ENCODE assay signal across 8 mouse cellular contexts in the genomic region with DNA sequence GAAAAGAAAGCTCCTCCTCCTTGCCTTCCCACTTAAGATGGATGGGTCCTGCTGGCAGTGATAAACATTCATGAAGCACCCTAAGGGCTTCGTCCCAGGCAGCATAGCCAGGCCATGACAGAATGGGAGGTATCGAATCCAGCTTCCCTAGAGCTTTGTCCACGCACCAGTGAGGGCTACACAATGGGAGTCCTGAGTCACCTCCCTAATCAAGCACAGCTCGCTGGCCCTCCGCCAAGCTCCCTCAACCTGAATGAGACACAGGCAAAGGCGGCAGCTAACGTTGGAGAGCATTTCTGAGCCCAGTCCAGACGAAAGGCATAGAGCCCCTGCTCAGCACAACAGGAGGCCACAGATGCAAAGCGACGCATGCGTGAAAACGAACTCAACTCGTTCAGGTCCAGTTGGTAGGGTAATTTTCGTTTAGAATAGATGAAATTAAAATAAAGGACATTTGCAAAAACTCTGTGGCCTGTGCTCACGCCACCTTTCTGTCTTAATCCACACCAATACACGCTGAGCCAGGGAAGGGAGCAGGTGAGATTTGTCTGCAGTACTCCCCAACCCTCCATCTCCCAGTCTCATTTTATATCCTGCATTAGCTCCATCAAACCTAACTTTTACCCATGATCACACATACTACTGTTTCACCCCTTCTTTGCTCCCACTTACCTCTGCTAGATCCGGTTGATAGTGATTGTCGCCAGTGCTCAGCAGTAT.
DNase-seq lines count a peak whose midpoint lies in the region; ATAC-seq and TF ChIP-seq lines count a peak whose summit lies in the region.

No protein-coding gene starts in this region.

- peaks cover 4% of the 10 kb centered on the region; the same call in 1 of the 2 replicates for H3K4me1 ChIP-seq in intestine, embryonic 14.5 days (replicated peaks; ENCODE audit: control insufficient read depth, insufficient read depth, low read length)
- no peaks in the 10 kb centered on the region for H3K4me1 ChIP-seq in intestine, postnatal 0 days (replicated peaks; ENCODE audit: control insufficient read depth, insufficient read depth, low read length)
- H3K4me1 ChIP-seq in forebrain, embryonic 13.5 days = peaks cover 24% of the 10 kb centered on the region
- H3K4me1 ChIP-seq in hindbrain, embryonic 11.5 days (replicated peaks; ENCODE audit: control insufficient read depth, insufficient read depth, low read length) = 0 out of 2 replicates have a peak, but pooled peaks cover 3% of the 10 kb centered on the region
- no peaks in the 10 kb centered on the region for H3K4me1 ChIP-seq in lung, embryonic 14.5 days (ENCODE audit: insufficient read depth)

- no peak overlapping the region for H3K9ac ChIP-seq in intestine, embryonic 14.5 days (ENCODE audit: low read length)
- H3K9ac ChIP-seq in intestine, postnatal 0 days (ENCODE audit: low read depth, low read length) = no peak overlapping the region
- H3K9ac ChIP-seq in forebrain, embryonic 13.5 days = no peak overlapping the region
- no peak overlapping the region for H3K9ac ChIP-seq in hindbrain, embryonic 11.5 days (ENCODE audit: low read depth, low read length)
- no peak overlapping the region for H3K9ac ChIP-seq in lung, embryonic 14.5 days

- H3K36me3 ChIP-seq in intestine, embryonic 14.5 days (ENCODE audit: control insufficient read depth, insufficient read depth, low read length) = no peaks in the 10 kb centered on the region
- H3K36me3 ChIP-seq in intestine, postnatal 0 days (ENCODE audit: control insufficient read depth, insufficient read depth) = no peaks in the 10 kb centered on the region
- no peaks in the 10 kb centered on the region for H3K36me3 ChIP-seq in forebrain, embryonic 13.5 days (ENCODE audit: poor library complexity, severe bottlenecking)
- H3K36me3 ChIP-seq in hindbrain, embryonic 11.5 days (ENCODE audit: control insufficient read depth, insufficient read depth, low read length) = no peaks in the 10 kb centered on the region
- H3K36me3 ChIP-seq in lung, embryonic 14.5 days (ENCODE audit: insufficient read depth) = no peaks in the 10 kb centered on the region

- no peak for TF ChIP-seq CTCF in intestine, postnatal 0 days (IDR thresholded peaks at IDR 0.05; ENCODE audit: low read depth)
- TF ChIP-seq CTCF in lung, embryonic 14.5 days (IDR thresholded peaks at IDR 0.05; ENCODE audit: low read depth) = no peak

- peak overlapping the region; percentile 25 for H3K4me2 ChIP-seq in intestine, embryonic 14.5 days (ENCODE audit: low read length)
- no peak overlapping the region for H3K4me2 ChIP-seq in intestine, postnatal 0 days (replicated peaks; ENCODE audit: low read depth)
- H3K4me2 ChIP-seq in forebrain, embryonic 13.5 days = peak overlapping the region; percentile 46
- no peak overlapping the region for H3K4me2 ChIP-seq in hindbrain, embryonic 11.5 days (replicated peaks; ENCODE audit: low read depth, low read length)
- peak overlapping the region; percentile 41 for H3K4me2 ChIP-seq in lung, embryonic 14.5 days

- H3K27ac ChIP-seq in intestine, embryonic 14.5 days (ENCODE audit: low read depth) = no peak overlapping the region
- H3K27ac ChIP-seq in intestine, postnatal 0 days (ENCODE audit: low read depth, low read length) = no peak overlapping the region
- H3K27ac ChIP-seq in forebrain, embryonic 13.5 days = peak overlapping the region; percentile 80
- peak overlapping the region; percentile 18; the same call in 1 of the 2 replicates for H3K27ac ChIP-seq in hindbrain, embryonic 11.5 days (ENCODE audit: low read depth, low read length)
- H3K27ac ChIP-seq in lung, embryonic 14.5 days (ENCODE audit: low read depth) = no peak overlapping the region; the same call in 1 of the 2 replicates

- WGBS in intestine, embryonic 14.5 days = 28% methylated on average over 18 of the region's 18 CpGs
- WGBS in intestine, postnatal 0 days = 30% methylated on average over 18 of the region's 18 CpGs
- WGBS in forebrain, embryonic 13.5 days = 15% methylated on average over 18 of the region's 18 CpGs
- WGBS in hindbrain, embryonic 11.5 days = 17% methylated on average over 18 of the region's 18 CpGs
- WGBS in lung, embryonic 14.5 days = 14% methylated on average over 18 of the region's 18 CpGs

- H3K4me3 ChIP-seq in intestine, embryonic 14.5 days (ENCODE audit: low read depth, low read length) = no peak overlapping the region
- H3K4me3 ChIP-seq in intestine, postnatal 0 days (ENCODE audit: low read depth, low read length) = no peak overlapping the region
- no peak overlapping the region for H3K4me3 ChIP-seq in forebrain, embryonic 13.5 days
- no peak overlapping the region for H3K4me3 ChIP-seq in hindbrain, embryonic 11.5 days (ENCODE audit: low read depth, low read length)
- no peak overlapping the region for H3K4me3 ChIP-seq in lung, embryonic 14.5 days (ENCODE audit: low read depth, low read length)

- DNase-seq in intestine, embryonic 14.5 days (ENCODE audit: low spot score) = peak; percentile 75
- DNase-seq in cerebellum, adult 11 months = peak; percentile 70
- peak; percentile 68 for DNase-seq in hindbrain, embryonic 11.5 days (ENCODE audit: low spot score)
- DNase-seq in lung, embryonic 14.5 days = peak; percentile 78
- DNase-seq in ovary, postnatal 14 days (ENCODE audit: low spot score) = peak; percentile 58
- no peak for DNase-seq in thymus, postnatal 36 days

- no peaks in the 10 kb centered on the region for H3K27me3 ChIP-seq in intestine, embryonic 14.5 days (replicated peaks; ENCODE audit: control insufficient read depth, insufficient read depth, low read length)
- no peaks in the 10 kb centered on the region for H3K27me3 ChIP-seq in intestine, postnatal 0 days (replicated peaks; ENCODE audit: control insufficient read depth, insufficient read depth, low read length)
- H3K27me3 ChIP-seq in forebrain, embryonic 13.5 days = no peaks in the 10 kb centered on the region
- no peaks in the 10 kb centered on the region for H3K27me3 ChIP-seq in hindbrain, embryonic 11.5 days (ENCODE audit: control insufficient read depth, insufficient read depth, low read length)
- H3K27me3 ChIP-seq in lung, embryonic 14.5 days (ENCODE audit: insufficient read depth, low read length) = no peaks in the 10 kb centered on the region

- H3K9me3 ChIP-seq in intestine, embryonic 14.5 days (ENCODE audit: control insufficient read depth, low read length) = no peaks in the 10 kb centered on the region
- H3K9me3 ChIP-seq in intestine, postnatal 0 days (ENCODE audit: control insufficient read depth) = no peaks in the 10 kb centered on the region
- no peaks in the 10 kb centered on the region; the same call in 1 of the 2 replicates for H3K9me3 ChIP-seq in forebrain, embryonic 13.5 days (replicated peaks)
- no peaks in the 10 kb centered on the region for H3K9me3 ChIP-seq in hindbrain, embryonic 11.5 days (ENCODE audit: control insufficient read depth, low read length)
- no peaks in the 10 kb centered on the region for H3K9me3 ChIP-seq in lung, embryonic 14.5 days (ENCODE audit: low read depth, low read length)

- ATAC-seq in intestine, embryonic 14.5 days (replicated peaks; ENCODE audit: low FRiP score, low TSS enrichment, low read depth) = 0 out of 2 replicates have a peak, but pooled peaks have one; percentile 19
- no peak for ATAC-seq in intestine, postnatal 0 days
- ATAC-seq in forebrain, embryonic 13.5 days = peak; percentile 92
- peak; percentile 81 for ATAC-seq in hindbrain, embryonic 11.5 days (ENCODE audit: low FRiP score)
- peak; percentile 73 for ATAC-seq in lung, embryonic 14.5 days (ENCODE audit: insufficient read depth)

Comparison
In these comparisons a context has a peak if more than half of its experiments do, and no peak if none do; other contexts are left out.
1. H3K4me2 ChIP-seq: peak in intestine, embryonic 14.5 days (single experiment), forebrain, embryonic 13.5 days (single experiment) and lung, embryonic 14.5 days (single experiment); none in intestine, postnatal 0 days (single experiment) and hindbrain, embryonic 11.5 days (single experiment).
2. DNase-seq: peak in intestine, embryonic 14.5 days (single experiment), cerebellum, adult 11 months (single experiment), hindbrain, embryonic 11.5 days (single experiment), lung, embryonic 14.5 days (single experiment) and ovary, postnatal 14 days (single experiment); none in thymus, postnatal 36 days (0 of 2).
3. H3K27ac ChIP-seq: peak in forebrain, embryonic 13.5 days (single experiment) and hindbrain, embryonic 11.5 days (single experiment); none in intestine, embryonic 14.5 days (single experiment), intestine, postnatal 0 days (single experiment) and lung, embryonic 14.5 days (single experiment).